Mouse (Mus musculus): ENCODE measurements around the gene Sorcs3. TPM values are rescaled to one million over a fixed set of nuclear protein-coding genes. Genes with fewer than 3 reads are reported as not detected.

Sorcs3 gene
- total and polyA plus RNA-seq, 2 experiments from 2014 or later, result 0.01 TPM; not detected in 1

DNA sequence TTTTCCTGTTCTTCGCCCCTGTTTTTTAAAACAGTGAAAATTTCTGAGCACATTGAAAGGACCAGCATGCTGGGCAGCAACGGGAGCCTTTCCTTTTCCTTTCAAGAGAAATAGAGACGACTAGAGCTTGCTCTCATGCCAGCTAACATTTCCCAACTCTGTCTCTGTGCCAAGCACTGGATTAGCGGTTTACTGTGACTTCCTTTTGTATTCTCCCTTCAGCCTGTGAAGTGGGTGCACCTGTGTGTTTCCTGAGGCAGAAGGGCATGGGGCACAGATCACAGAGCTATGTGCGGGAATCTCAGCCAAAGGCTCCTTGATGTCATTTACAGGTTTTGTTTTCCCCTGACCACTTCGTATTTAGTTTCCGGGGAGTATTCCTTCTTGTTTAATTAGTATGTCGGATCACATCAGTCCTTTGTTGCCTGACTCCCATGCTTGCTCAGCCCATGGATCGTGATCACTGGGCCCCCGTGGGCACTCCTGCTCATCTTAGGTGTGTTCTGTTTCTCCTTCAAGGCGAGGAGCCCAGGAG, 172.2 kb downstream of the Sorcs3 start:
- no peak for ATAC-seq (ENCODE audit: insufficient read depth, low read depth)
- DNase-seq (ENCODE audit: low spot score), result no peak
- 80% methylated on average over 11 of the region's 11 CpGs for WGBS

GRCm38 (mm10) chr19:48391551-48391950, 185.7 kb downstream of the Sorcs3 start:
- H3K4me2 ChIP-seq (ENCODE audit: low read depth, low read length), result no peak overlapping the region
- H3K27me3 ChIP-seq (ENCODE audit: control insufficient read depth, insufficient read depth, low read length), result no peaks in the 10 kb centered on the region
- no peak for ATAC-seq (ENCODE audit: insufficient read depth, low read depth)
- peak; percentile 48 for TF ChIP-seq CTCF (IDR thresholded peaks at IDR 0.05; ENCODE audit: low read depth)
- TF ChIP-seq EP300 (IDR thresholded peaks at IDR 0.05; ENCODE audit: low read depth), result no peak
- no peak overlapping the region for H3K9ac ChIP-seq (replicated peaks; ENCODE audit: low read depth, low read length)
- no peaks in the 10 kb centered on the region for H3K4me1 ChIP-seq (ENCODE audit: control insufficient read depth, insufficient read depth)
- no peaks in the 10 kb centered on the region for H3K36me3 ChIP-seq (replicated peaks; ENCODE audit: control insufficient read depth, insufficient read depth, low read length)
- H3K9me3 ChIP-seq (replicated peaks; ENCODE audit: control insufficient read depth, low read length), result no peaks in the 10 kb centered on the region
- no peak overlapping the region for H3K27ac ChIP-seq (ENCODE audit: low read depth)
- DNase-seq (ENCODE audit: low spot score), result no peak
- 24% methylated on average over 1 of the region's 1 CpGs for WGBS
- H3K4me3 ChIP-seq (ENCODE audit: low read depth, low read length), result no peak overlapping the region

More for the DNA sequence above, 172.2 kb downstream of the Sorcs3 start:
- Histone ChIP-seq H3K36me3 (replicated peaks; ENCODE audit: control insufficient read depth, insufficient read depth, low read length) (no peaks in the 10 kb centered on the region), H3K27me3 (ENCODE audit: control insufficient read depth, insufficient read depth, low read length) (no peaks in the 10 kb centered on the region), H3K9ac (replicated peaks; ENCODE audit: low read depth, low read length) (no peak overlapping the region), H3K9me3 (replicated peaks; ENCODE audit: control insufficient read depth, low read length) (no peaks in the 10 kb centered on the region), H3K27ac (ENCODE audit: low read depth) (no peak overlapping the region), H3K4me3 (ENCODE audit: low read depth, low read length) (no peak overlapping the region), H3K4me2 (ENCODE audit: low read depth, low read length) (no peak overlapping the region), H3K4me1 (ENCODE audit: control insufficient read depth, insufficient read depth) (no peaks in the 10 kb centered on the region)
- TF ChIP-seq EP300 (IDR thresholded peaks at IDR 0.05; ENCODE audit: low read depth) (no peak), CTCF (IDR thresholded peaks at IDR 0.05; ENCODE audit: low read depth) (no peak)

DNA sequence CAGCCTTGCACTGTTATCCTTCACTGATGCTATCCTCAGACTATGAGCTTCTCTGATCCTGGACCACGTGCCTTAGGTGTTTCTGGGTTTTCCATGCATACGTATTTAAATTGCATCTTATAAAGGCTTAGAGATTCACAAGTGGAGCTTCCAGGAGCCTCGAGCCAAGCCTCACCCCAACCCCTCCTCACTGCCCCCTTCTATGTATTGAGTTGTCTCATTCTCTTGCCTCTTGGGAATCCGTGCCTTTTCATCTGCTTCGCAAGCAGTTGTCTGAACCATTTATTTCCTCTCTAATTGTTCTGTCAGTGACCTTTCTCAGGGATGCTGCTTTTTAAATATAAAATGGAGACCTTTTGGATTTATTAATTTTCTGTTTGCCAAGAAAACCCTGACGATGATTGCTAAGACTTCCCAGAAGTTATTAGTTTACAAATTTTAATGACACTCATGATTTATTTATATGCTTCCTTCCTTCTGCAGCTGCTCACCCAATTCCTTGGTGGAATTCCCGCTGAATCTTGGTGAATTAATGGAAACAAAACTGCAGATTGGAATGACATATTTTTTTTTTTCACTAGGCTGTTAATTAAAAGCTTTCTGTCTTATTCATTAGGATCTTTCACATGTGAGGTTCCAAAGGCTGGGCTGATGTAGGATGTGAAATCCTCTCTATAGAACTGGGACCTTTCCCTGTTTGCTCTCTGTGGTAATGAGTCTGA, 199.1 kb downstream of the Sorcs3 start:
- TF ChIP-seq CTCF (IDR thresholded peaks at IDR 0.05; ENCODE audit: low read depth), result no peak
- Histone ChIP-seq H3K4me1 (ENCODE audit: control insufficient read depth, insufficient read depth) (no peaks in the 10 kb centered on the region), H3K4me3 (ENCODE audit: low read depth, low read length) (no peak overlapping the region), H3K36me3 (replicated peaks; ENCODE audit: control insufficient read depth, insufficient read depth, low read length) (no peaks in the 10 kb centered on the region), H3K4me2 (ENCODE audit: low read depth, low read length) (no peak overlapping the region), H3K9ac (replicated peaks; ENCODE audit: low read depth, low read length) (no peak overlapping the region), H3K27me3 (ENCODE audit: control insufficient read depth, insufficient read depth, low read length) (no peaks in the 10 kb centered on the region), H3K27ac (ENCODE audit: low read depth) (no peak overlapping the region), H3K9me3 (replicated peaks; ENCODE audit: control insufficient read depth, low read length) (no peaks in the 10 kb centered on the region)
- 70% methylated on average over 7 of the region's 7 CpGs for WGBS
- ATAC-seq (ENCODE audit: insufficient read depth, low read depth) (no peak), DNase-seq (ENCODE audit: low spot score) (no peak)

DNA sequence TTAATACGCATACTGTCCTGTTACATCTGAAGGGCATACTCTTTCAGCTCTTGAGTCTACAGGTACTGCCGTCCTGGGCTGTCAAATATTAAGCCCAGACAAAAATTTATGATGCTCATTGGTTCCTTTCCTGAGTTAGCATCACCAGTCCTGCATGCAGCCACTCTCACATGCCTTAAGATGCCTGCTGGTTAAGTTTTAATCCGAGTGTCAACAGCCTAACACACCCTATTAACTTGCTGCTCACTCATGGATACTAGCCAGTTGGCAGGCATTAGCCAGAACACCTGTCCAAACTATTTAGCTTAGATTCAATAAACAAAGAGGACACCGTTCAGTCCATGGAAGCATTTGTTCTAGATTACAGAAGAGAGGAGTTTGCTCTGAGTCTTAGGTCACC, 202.4 kb downstream of the Sorcs3 start:
- no peak overlapping the region for H3K27ac ChIP-seq (ENCODE audit: low read depth)
- no peak overlapping the region for H3K4me2 ChIP-seq (ENCODE audit: low read depth, low read length)
- no peaks in the 10 kb centered on the region for H3K36me3 ChIP-seq (replicated peaks; ENCODE audit: control insufficient read depth, insufficient read depth, low read length)
- H3K9me3 ChIP-seq (replicated peaks; ENCODE audit: control insufficient read depth, low read length), result no peaks in the 10 kb centered on the region
- H3K4me1 ChIP-seq (ENCODE audit: control insufficient read depth, insufficient read depth), result no peaks in the 10 kb centered on the region
- ATAC-seq (ENCODE audit: insufficient read depth, low read depth) (no peak), DNase-seq (ENCODE audit: low spot score) (no peak)
- TF ChIP-seq CTCF (IDR thresholded peaks at IDR 0.05; ENCODE audit: low read depth) (no peak), EP300 (IDR thresholded peaks at IDR 0.05; ENCODE audit: low read depth) (no peak)
- H3K9ac ChIP-seq (replicated peaks; ENCODE audit: low read depth, low read length), result no peak overlapping the region
- no peak overlapping the region for H3K4me3 ChIP-seq (ENCODE audit: low read depth, low read length)
- no peaks in the 10 kb centered on the region for H3K27me3 ChIP-seq (ENCODE audit: control insufficient read depth, insufficient read depth, low read length)
- WGBS, result 67% methylated on average over 4 of the region's 4 CpGs

- Histone ChIP-seq H3K9ac (replicated peaks; ENCODE audit: low read depth, low read length) (no peak overlapping the region), H3K4me1 (ENCODE audit: control insufficient read depth, insufficient read depth) (no peaks in the 10 kb centered on the region), H3K27ac (ENCODE audit: low read depth) (no peak overlapping the region), H3K27me3 (ENCODE audit: control insufficient read depth, insufficient read depth, low read length) (0 out of 2 replicates have a peak, but pooled peaks cover 4% of the 10 kb centered on the region), H3K36me3 (replicated peaks; ENCODE audit: control insufficient read depth, insufficient read depth, low read length) (no peaks in the 10 kb centered on the region), H3K4me3 (ENCODE audit: low read depth, low read length) (no peak overlapping the region), H3K9me3 (replicated peaks; ENCODE audit: control insufficient read depth, low read length) (no peaks in the 10 kb centered on the region), H3K4me2 (ENCODE audit: low read depth, low read length) (no peak overlapping the region)
- DNase-seq (ENCODE audit: low spot score), result no peak
- 50% methylated on average over 2 of the region's 2 CpGs for WGBS
- peak; percentile 30 for TF ChIP-seq CTCF (IDR thresholded peaks at IDR 0.05; ENCODE audit: low read depth)
- TF ChIP-seq EP300 (IDR thresholded peaks at IDR 0.05; ENCODE audit: low read depth), result no peak
- no peak for ATAC-seq (ENCODE audit: insufficient read depth, low read depth)
These were observed 205.5 kb downstream of the Sorcs3 start for GRCm38 (mm10) chr19:48411332-48411731.

Data from heart, postnatal 0 days (tissue).